Mouse (Mus musculus) hindbrain, embryonic 12.5 days (tissue): Measurements from ENCODE around the gene Ahdc1. TPM values are rescaled to one million over a fixed set of nuclear protein-coding genes. Genes with fewer than 3 reads are reported as not detected.

ENCODE experiments used
- ATAC-seq: fragments of 200-750 bp; cut with Nextera tagmentation; 2 replicates; pipeline ENCODE4 v1.8.0; 2017; ENCODE audit warnings: moderate TSS enrichment; ENCODE audit not compliant: low FRiP score
- H3K27ac ChIP-seq: fragments of 300-500 bp; sonication (generic); 2 replicates; pipeline ENCODE4 v1.5.1; 2016; ENCODE audit warnings: mild to moderate bottlenecking
- H3K27me3 ChIP-seq: fragments of 300-500 bp; sonication (generic); 2 replicates; pipeline ENCODE4 v1.6.1; 2016; ENCODE audit warnings: mild to moderate bottlenecking
- H3K36me3 ChIP-seq: fragments of 300-500 bp; sonication (generic); 2 replicates; pipeline ENCODE4 v1.6.1; 2016; ENCODE audit warnings: mild to moderate bottlenecking
- H3K4me1 ChIP-seq: fragments of 300-500 bp; sonication (generic); 2 replicates; pipeline ENCODE4 v1.6.1; 2016
- H3K4me2 ChIP-seq: fragments of 300-500 bp; sonication (generic); replicated peaks from 2 replicates; pipeline ENCODE4 v1.6.1; 2016; ENCODE audit warnings: mild to moderate bottlenecking
- H3K4me3 ChIP-seq: fragments of 300-500 bp; sonication (generic); 2 replicates; pipeline ENCODE4 v1.5.1; 2016; ENCODE audit warnings: mild to moderate bottlenecking
- H3K9ac ChIP-seq: fragments of 300-500 bp; sonication (generic); 2 replicates; pipeline ENCODE4 v1.6.1; 2016; ENCODE audit warnings: mild to moderate bottlenecking, moderate library complexity
- H3K9me3 ChIP-seq: fragments of 300-500 bp; sonication (generic); replicated peaks from 2 replicates; pipeline ENCODE4 v1.6.1; 2016; ENCODE audit warnings: mild to moderate bottlenecking
- WGBS: fragments of 180-500 bp; shearing (Covaris S2); methylation state at CpG from one replicate; pipeline ENCODE4 v1.1.7; 2016; 5-methylcytosine and 5-hydroxymethylcytosine counted together
- polyA plus RNA-seq: library from polyadenylated mRNA; unstranded; fragments of >200 nt; fragmentation: Nextera tagmentation; extraction: Ambion mirVana; gene quantifications from 2 replicates; pipeline ENCODE4 v1.2.1, GENCODE M21; 2016

Ahdc1 gene
- polyA plus RNA-seq, 1 experiment from 2014 or later = 15.3 TPM

- Histone ChIP-seq H3K36me3 (0 out of 2 replicates have a peak, but pooled peaks cover 7% of the 10 kb centered on the region), H3K4me3 (no peak overlapping the region), H3K27me3 (no peaks in the 10 kb centered on the region), H3K27ac (peak overlapping the region; percentile 81), H3K9ac (no peak overlapping the region), H3K4me1 (peaks cover 81% of the 10 kb centered on the region), H3K9me3 (no peaks in the 10 kb centered on the region), H3K4me2 (0 out of 2 replicates have a peak overlapping the region, but pooled peaks have one; percentile 22)
- ATAC-seq = no peak
- 27% methylated on average over 3 of the region's 4 CpGs for WGBS
These were observed 13.3 kb downstream of the Ahdc1 start for GRCm38 (mm10) chr4:133024404-133024803.

DNA sequence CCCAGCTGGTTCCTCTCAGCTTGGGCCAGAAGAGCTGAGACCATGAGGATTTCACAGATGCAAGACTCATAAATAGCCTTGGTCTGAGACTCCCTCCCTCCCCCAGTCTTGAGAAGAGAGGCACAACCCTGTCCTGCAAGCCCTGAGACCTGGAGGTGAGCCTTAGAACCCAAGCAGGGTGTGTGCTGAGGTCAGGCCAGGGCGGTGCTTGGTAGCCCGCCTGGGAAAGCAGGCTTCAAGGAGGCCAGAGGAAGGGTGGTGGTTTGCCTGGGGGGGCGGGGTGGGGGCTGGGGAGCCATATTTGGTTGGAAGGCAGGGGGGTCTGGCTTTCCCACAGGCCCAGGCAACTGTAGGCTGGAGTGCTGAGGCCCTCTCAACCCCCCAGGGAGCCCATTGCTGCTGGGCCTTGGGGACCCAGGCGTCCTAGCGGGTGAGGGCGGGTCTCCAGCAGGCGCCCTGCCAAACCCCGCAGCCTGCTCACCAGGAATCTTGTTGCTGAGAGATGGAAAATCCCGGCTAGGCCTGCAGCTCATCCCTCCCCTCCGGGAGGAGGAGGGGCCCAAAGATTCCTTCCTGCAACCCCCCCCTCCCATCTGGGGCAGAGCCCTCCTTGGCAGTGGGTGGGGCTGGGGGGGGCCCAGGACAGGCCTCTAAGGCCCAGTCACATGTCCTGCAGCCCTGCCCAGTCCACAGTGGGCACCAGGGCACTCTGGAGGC lies 14.1 kb downstream of the Ahdc1 start:
- 22% methylated on average over 9 of the region's 10 CpGs for WGBS
- H3K27me3 ChIP-seq = no peaks in the 10 kb centered on the region
- no peaks in the 10 kb centered on the region for H3K9me3 ChIP-seq
- ATAC-seq = 0 out of 2 replicates have a peak, but pooled peaks have one; percentile 16
- no peak overlapping the region for H3K4me3 ChIP-seq
- peaks cover 81% of the 10 kb centered on the region for H3K4me1 ChIP-seq
- peak overlapping the region; percentile 22 for H3K4me2 ChIP-seq
- peak overlapping the region; percentile 81 for H3K27ac ChIP-seq
- 0 out of 2 replicates have a peak, but pooled peaks cover 7% of the 10 kb centered on the region for H3K36me3 ChIP-seq
- peak overlapping the region; percentile 46 for H3K9ac ChIP-seq

DNA sequence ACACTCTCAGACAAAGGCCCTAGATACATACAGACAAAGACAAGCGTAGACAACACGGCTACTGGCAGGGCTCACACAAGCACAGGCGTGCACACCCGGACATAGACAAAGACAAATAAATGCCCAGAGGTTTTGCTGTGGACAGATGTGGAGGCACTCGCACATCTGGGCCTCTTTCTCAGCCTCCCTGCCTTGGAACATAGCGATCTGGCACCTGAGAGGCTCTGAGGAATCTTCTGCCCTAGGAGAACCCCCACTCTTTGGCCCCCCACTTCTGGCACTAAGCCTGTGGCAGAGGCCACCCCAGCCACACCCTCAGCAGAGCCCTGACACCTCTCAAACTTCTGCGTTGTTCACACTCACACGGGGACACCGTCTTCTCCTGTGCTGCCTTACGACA lies 15.2 kb downstream of the Ahdc1 start:
- Histone ChIP-seq H3K9me3 (no peaks in the 10 kb centered on the region), H3K4me3 (no peak overlapping the region)

GRCm38 (mm10) chr4:133026826-133027375 lies 15.8 kb downstream of the Ahdc1 start:
- ATAC-seq = no peak
- 0 out of 2 replicates have a peak overlapping the region, but pooled peaks have one; percentile 13 for H3K4me2 ChIP-seq
- peaks cover 64% of the 10 kb centered on the region for H3K4me1 ChIP-seq
- H3K4me3 ChIP-seq = no peak overlapping the region
- peak overlapping the region; percentile 81; the same call in 1 of the 2 replicates for H3K27ac ChIP-seq
- H3K36me3 ChIP-seq = 0 out of 2 replicates have a peak, but pooled peaks cover 7% of the 10 kb centered on the region
- 0 out of 2 replicates have a peak overlapping the region, but pooled peaks have one; percentile 19 for H3K9ac ChIP-seq
- WGBS = 24% methylated on average over 2 of the region's 2 CpGs
- no peaks in the 10 kb centered on the region for H3K27me3 ChIP-seq
- no peaks in the 10 kb centered on the region for H3K9me3 ChIP-seq

More for the DNA sequence above, 15.2 kb downstream of the Ahdc1 start:
- no peak for ATAC-seq
- Histone ChIP-seq H3K27ac (peak overlapping the region; percentile 81), H3K27me3 (no peaks in the 10 kb centered on the region), H3K9ac (0 out of 2 replicates have a peak overlapping the region, but pooled peaks have one; percentile 19), H3K4me2 (0 out of 2 replicates have a peak overlapping the region, but pooled peaks have one; percentile 13), H3K36me3 (0 out of 2 replicates have a peak, but pooled peaks cover 7% of the 10 kb centered on the region), H3K4me1 (peaks cover 71% of the 10 kb centered on the region)
- 67% methylated on average over 10 of the region's 10 CpGs for WGBS

GRCm38 (mm10) chr4:133027721-133028120 lies 16.7 kb downstream of the Ahdc1 start:
- Histone ChIP-seq H3K36me3 (0 out of 2 replicates have a peak, but pooled peaks cover 7% of the 10 kb centered on the region), H3K4me1 (peaks cover 56% of the 10 kb centered on the region), H3K9ac (no peak overlapping the region), H3K9me3 (no peaks in the 10 kb centered on the region), H3K4me2 (no peak overlapping the region), H3K27me3 (no peaks in the 10 kb centered on the region), H3K4me3 (no peak overlapping the region), H3K27ac (no peak overlapping the region)
- 73% methylated on average over 10 of the region's 10 CpGs for WGBS
- ATAC-seq = no peak

GRCm38 (mm10) chr4:133028193-133028592 lies 17.1 kb downstream of the Ahdc1 start:
- no peaks in the 10 kb centered on the region for H3K9me3 ChIP-seq
- H3K36me3 ChIP-seq = 0 out of 2 replicates have a peak, but pooled peaks cover 7% of the 10 kb centered on the region
- WGBS = 90% methylated on average over 6 of the region's 6 CpGs
- peaks cover 51% of the 10 kb centered on the region for H3K4me1 ChIP-seq
- no peak overlapping the region for H3K9ac ChIP-seq
- no peak overlapping the region for H3K27ac ChIP-seq
- no peak overlapping the region for H3K4me2 ChIP-seq
- no peaks in the 10 kb centered on the region for H3K27me3 ChIP-seq
- ATAC-seq = no peak
- H3K4me3 ChIP-seq = no peak overlapping the region

DNA sequence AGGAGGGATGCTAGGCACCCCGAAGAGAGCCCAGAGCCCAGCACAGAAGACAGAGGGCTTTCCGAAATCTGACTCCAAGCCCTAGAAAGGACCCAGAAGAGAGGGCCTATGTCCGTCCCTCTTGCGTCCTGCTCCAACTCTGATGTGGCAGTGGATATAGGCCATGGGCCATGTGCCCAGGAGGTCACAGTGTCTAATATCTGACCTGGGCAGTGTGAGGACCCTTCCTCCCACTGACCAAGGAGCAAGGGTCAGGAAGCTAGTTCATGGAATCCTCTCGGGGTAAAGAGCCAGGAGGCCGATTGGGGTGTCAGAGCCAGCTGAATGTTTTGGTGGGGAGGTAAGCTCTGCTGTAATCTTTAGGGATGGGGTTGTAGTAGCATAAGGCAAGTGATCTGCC lies 17.8 kb downstream of the Ahdc1 start:
- H3K4me2 ChIP-seq = no peak overlapping the region
- H3K4me3 ChIP-seq = no peak overlapping the region
- H3K27me3 ChIP-seq = no peaks in the 10 kb centered on the region
- 0 out of 2 replicates have a peak, but pooled peaks cover 7% of the 10 kb centered on the region for H3K36me3 ChIP-seq
- H3K27ac ChIP-seq = no peak overlapping the region
- H3K9ac ChIP-seq = no peak overlapping the region
- no peaks in the 10 kb centered on the region for H3K9me3 ChIP-seq
- ATAC-seq = no peak
- 80% methylated on average over 6 of the region's 6 CpGs for WGBS
- peaks cover 44% of the 10 kb centered on the region for H3K4me1 ChIP-seq

DNA sequence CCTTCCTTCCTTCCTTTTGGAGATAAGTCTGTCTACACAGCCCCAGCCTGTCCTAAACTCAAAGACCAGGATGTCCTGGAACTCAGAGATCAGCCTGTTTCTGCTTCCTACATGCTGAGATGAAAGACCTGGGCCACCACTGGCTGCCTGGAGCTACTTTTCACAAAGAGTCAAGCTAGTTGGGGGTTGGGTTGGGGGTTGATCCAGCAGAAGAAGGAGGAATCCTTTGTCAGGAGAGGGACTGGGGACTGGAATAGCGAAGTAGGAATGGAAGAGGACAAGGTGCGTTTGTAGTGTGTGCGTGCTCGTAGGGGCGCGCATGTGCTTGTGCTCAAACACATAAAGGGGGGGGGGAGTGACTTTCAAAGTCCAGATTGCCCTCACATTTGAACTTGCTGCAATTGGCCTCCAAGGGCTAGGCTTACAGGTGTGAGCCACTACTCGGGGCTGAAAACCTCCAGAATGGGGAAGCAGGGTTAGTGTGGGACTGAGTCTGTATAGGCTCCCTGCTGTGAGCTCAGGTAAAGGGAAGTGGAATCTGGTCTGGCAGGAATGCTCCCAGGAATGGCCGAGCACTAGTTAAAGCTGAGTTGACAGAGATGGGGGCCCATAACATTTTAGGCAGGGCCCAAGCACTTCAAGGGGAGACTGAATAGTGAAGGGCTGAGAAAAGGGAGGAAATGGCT lies 21.5 kb downstream of the Ahdc1 start:
- H3K4me3 ChIP-seq = no peak overlapping the region
- H3K36me3 ChIP-seq = no peaks in the 10 kb centered on the region
- H3K4me2 ChIP-seq = no peak overlapping the region
- H3K9me3 ChIP-seq = no peaks in the 10 kb centered on the region
- H3K9ac ChIP-seq = no peak overlapping the region
- no peak for ATAC-seq
- H3K27me3 ChIP-seq = peaks cover 18% of the 10 kb centered on the region
- peaks cover 19% of the 10 kb centered on the region for H3K4me1 ChIP-seq
- 92% methylated on average over 8 of the region's 8 CpGs for WGBS
- H3K27ac ChIP-seq = no peak overlapping the region

GRCm38 (mm10) chr4:133034478-133034877 lies 23.4 kb downstream of the Ahdc1 start:
- H3K4me3 ChIP-seq = no peak overlapping the region
- no peak for ATAC-seq
- H3K4me2 ChIP-seq = no peak overlapping the region
- H3K9me3 ChIP-seq = no peaks in the 10 kb centered on the region
- peaks cover 32% of the 10 kb centered on the region for H3K4me1 ChIP-seq
- no peak overlapping the region for H3K9ac ChIP-seq
- H3K27me3 ChIP-seq = peaks cover 24% of the 10 kb centered on the region
- 77% methylated on average over 10 of the region's 10 CpGs for WGBS
- no peak overlapping the region for H3K27ac ChIP-seq
- H3K36me3 ChIP-seq = no peaks in the 10 kb centered on the region

- 86% methylated on average over 1 of the region's 1 CpGs for WGBS
- Histone ChIP-seq H3K4me2 (no peak overlapping the region), H3K36me3 (no peaks in the 10 kb centered on the region), H3K27me3 (peaks cover 29% of the 10 kb centered on the region), H3K4me3 (no peak overlapping the region), H3K9ac (no peak overlapping the region), H3K9me3 (no peaks in the 10 kb centered on the region), H3K27ac (no peak overlapping the region; the same call in 1 of the 2 replicates), H3K4me1 (peaks cover 34% of the 10 kb centered on the region)
- no peak for ATAC-seq
These were observed 24.4 kb downstream of the Ahdc1 start for GRCm38 (mm10) chr4:133035446-133035845.

GRCm38 (mm10) chr4:133035946-133036345 lies 24.9 kb downstream of the Ahdc1 start:
- Histone ChIP-seq H3K27me3 (peaks cover 33% of the 10 kb centered on the region), H3K4me2 (no peak overlapping the region), H3K9me3 (no peaks in the 10 kb centered on the region), H3K27ac (no peak overlapping the region), H3K4me1 (peaks cover 37% of the 10 kb centered on the region), H3K36me3 (no peaks in the 10 kb centered on the region), H3K9ac (no peak overlapping the region), H3K4me3 (no peak overlapping the region)
- no peak for ATAC-seq
- 83% methylated on average over 3 of the region's 3 CpGs for WGBS

- H3K36me3 ChIP-seq = no peaks in the 10 kb centered on the region
- no peak for ATAC-seq
- no peaks in the 10 kb centered on the region for H3K9me3 ChIP-seq
- no peak overlapping the region for H3K9ac ChIP-seq
- peaks cover 33% of the 10 kb centered on the region for H3K27me3 ChIP-seq
- H3K4me3 ChIP-seq = no peak overlapping the region
- WGBS = 29% methylated on average over 9 of the region's 9 CpGs
- H3K4me1 ChIP-seq = peaks cover 50% of the 10 kb centered on the region
- no peak overlapping the region for H3K27ac ChIP-seq
- H3K4me2 ChIP-seq = peak overlapping the region; percentile 100; the same call in 1 of the 2 replicates
These were observed 26.2 kb downstream of the Ahdc1 start for GRCm38 (mm10) chr4:133037293-133037692.
